ENCODE assay signal across 8 mouse cellular contexts in genomic region chr6:28981585-28981948, GRCm38 (mm10).
DNase-seq lines count a peak whose midpoint lies in the region; ATAC-seq and TF ChIP-seq lines count a peak whose summit lies in the region.

No protein-coding gene starts in this region.

- intact Hi-C loops in heart, postnatal 10 days (cut with DNase I): no loop called here

- no peak overlapping the region for H3K27ac ChIP-seq in heart, embryonic 14.5 days (replicated peaks in 1 of 2; ENCODE audit: control insufficient read depth in 1 of 2, insufficient read depth in 1 of 2, low read depth in 2 of 2, low read length in 2 of 2)
- H3K27ac ChIP-seq in embryonic facial prominence, embryonic 10.5 days (replicated peaks): no peak overlapping the region
- H3K27ac ChIP-seq in hindbrain, postnatal 0 days: peak overlapping the region; percentile 61; the same call in 1 of the 2 replicates
- H3K27ac ChIP-seq in midbrain, embryonic 16.5 days (ENCODE audit: low read length): peak overlapping the region; percentile 74

- peak overlapping the region; percentile 48 to 62 for H3K4me3 ChIP-seq in heart, embryonic 14.5 days (ENCODE audit: control insufficient read depth in 1 of 2, insufficient read depth in 1 of 2, low read depth in 1 of 2, low read length in 2 of 2)
- peak overlapping the region; percentile 63 for H3K4me3 ChIP-seq in embryonic facial prominence, embryonic 10.5 days
- peak overlapping the region; percentile 45 for H3K4me3 ChIP-seq in hindbrain, postnatal 0 days (ENCODE audit: low read length)
- H3K4me3 ChIP-seq in midbrain, embryonic 16.5 days (ENCODE audit: low read depth, low read length): peak overlapping the region; percentile 56

- ATAC-seq in heart, embryonic 14.5 days (ENCODE audit: insufficient number of reproducible peaks, insufficient read depth, low FRiP score, low read depth): no peak
- no peak for ATAC-seq in hindbrain, postnatal 0 days
- ATAC-seq in midbrain, embryonic 16.5 days: no peak; the same call in 1 of the 2 replicates

- TF ChIP-seq CTCF in hindbrain, postnatal 0 days (IDR thresholded peaks at IDR 0.05; ENCODE audit: low read depth): no peak

- no peaks in the 10 kb centered on the region for H3K36me3 ChIP-seq in heart, embryonic 14.5 days (ENCODE audit: control insufficient read depth, insufficient read depth, low read length)
- H3K36me3 ChIP-seq in embryonic facial prominence, embryonic 10.5 days (replicated peaks): no peaks in the 10 kb centered on the region
- H3K36me3 ChIP-seq in hindbrain, postnatal 0 days (ENCODE audit: insufficient read depth, low read length): no peaks in the 10 kb centered on the region
- H3K36me3 ChIP-seq in midbrain, embryonic 16.5 days (ENCODE audit: control insufficient read depth, insufficient read depth, low read length): no peaks in the 10 kb centered on the region

- H3K4me1 ChIP-seq in heart, embryonic 14.5 days (ENCODE audit: control insufficient read depth in 2 of 2, insufficient read depth in 2 of 2, low read length in 2 of 2): peaks cover 5 to 14% of the 10 kb centered on the region in 2 experiments
- peaks cover 21% of the 10 kb centered on the region for H3K4me1 ChIP-seq in embryonic facial prominence, embryonic 10.5 days
- no peaks in the 10 kb centered on the region for H3K4me1 ChIP-seq in hindbrain, postnatal 0 days (ENCODE audit: insufficient read depth, low read length)
- H3K4me1 ChIP-seq in midbrain, embryonic 16.5 days (ENCODE audit: control insufficient read depth, insufficient read depth, low read length): peaks cover 13% of the 10 kb centered on the region

- H3K9ac ChIP-seq in heart, embryonic 14.5 days (ENCODE audit: low read length): no peak overlapping the region
- peak overlapping the region; percentile 54 for H3K9ac ChIP-seq in hindbrain, postnatal 0 days (replicated peaks; ENCODE audit: low read length)
- H3K9ac ChIP-seq in midbrain, embryonic 16.5 days (ENCODE audit: low read depth, low read length): peak overlapping the region; percentile 83

- peaks cover 33% of the 10 kb centered on the region for H3K27me3 ChIP-seq in heart, embryonic 14.5 days (ENCODE audit: control insufficient read depth, insufficient read depth, low read length)
- H3K27me3 ChIP-seq in embryonic facial prominence, embryonic 10.5 days (replicated peaks; ENCODE audit: low read depth, poor library complexity, severe bottlenecking): peaks cover 83% of the 10 kb centered on the region
- no peaks in the 10 kb centered on the region for H3K27me3 ChIP-seq in hindbrain, postnatal 0 days (ENCODE audit: insufficient read depth, low read length)
- peaks cover 2% of the 10 kb centered on the region; the same call in 1 of the 2 replicates for H3K27me3 ChIP-seq in midbrain, embryonic 16.5 days (ENCODE audit: control insufficient read depth, insufficient read depth, low read depth, low read length)

- 6% methylated on average over 18 of the region's 18 CpGs for WGBS in heart, embryonic 14.5 days
- 4% methylated on average over 18 of the region's 18 CpGs for WGBS in embryonic facial prominence, embryonic 10.5 days
- WGBS in hindbrain, postnatal 0 days: 6% methylated on average over 18 of the region's 18 CpGs
- WGBS in midbrain, embryonic 16.5 days: 5% methylated on average over 18 of the region's 18 CpGs

- no peaks in the 10 kb centered on the region for H3K9me3 ChIP-seq in heart, embryonic 14.5 days (ENCODE audit: control insufficient read depth, low read length)
- H3K9me3 ChIP-seq in embryonic facial prominence, embryonic 10.5 days: no peaks in the 10 kb centered on the region
- H3K9me3 ChIP-seq in hindbrain, postnatal 0 days (ENCODE audit: low read length): no peaks in the 10 kb centered on the region
- H3K9me3 ChIP-seq in midbrain, embryonic 16.5 days (replicated peaks; ENCODE audit: control insufficient read depth, low read length, poor library complexity, severe bottlenecking): no peaks in the 10 kb centered on the region

- H3K4me2 ChIP-seq in heart, embryonic 14.5 days (ENCODE audit: low read length): peak overlapping the region; percentile 96
- peak overlapping the region; percentile 73 for H3K4me2 ChIP-seq in hindbrain, postnatal 0 days (ENCODE audit: low read depth, low read length)
- peak overlapping the region; percentile 99 for H3K4me2 ChIP-seq in midbrain, embryonic 16.5 days (ENCODE audit: low read length)

- DNase-seq in heart, postnatal 10 days: no peak
- DNase-seq in embryonic facial prominence, embryonic 10.5 days (ENCODE audit: low spot score): no peak
- DNase-seq in hindbrain, postnatal 0 days (ENCODE audit: low spot score): no peak
- no peak for DNase-seq in testis, postnatal 10 days (ENCODE audit: low spot score)
- no peak for DNase-seq in layer of hippocampus, adult 18-20 months (ENCODE audit: low spot score in 2 of 2)
- no peak for DNase-seq in right cerebral cortex, postnatal 10 days (ENCODE audit: low spot score in 2 of 2)

Comparison
In these comparisons a context has a peak if more than half of its experiments do, and no peak if none do; other contexts are left out.
1. H3K27ac ChIP-seq: peak in hindbrain, postnatal 0 days (single experiment) and midbrain, embryonic 16.5 days (single experiment); none in heart, embryonic 14.5 days (0 of 2) and embryonic facial prominence, embryonic 10.5 days (single experiment).
2. Peak in every context shown above with its lines, with median percentiles within 50 percentile points of each other: H3K4me2 ChIP-seq and H3K4me3 ChIP-seq.